In the genomic region with DNA sequence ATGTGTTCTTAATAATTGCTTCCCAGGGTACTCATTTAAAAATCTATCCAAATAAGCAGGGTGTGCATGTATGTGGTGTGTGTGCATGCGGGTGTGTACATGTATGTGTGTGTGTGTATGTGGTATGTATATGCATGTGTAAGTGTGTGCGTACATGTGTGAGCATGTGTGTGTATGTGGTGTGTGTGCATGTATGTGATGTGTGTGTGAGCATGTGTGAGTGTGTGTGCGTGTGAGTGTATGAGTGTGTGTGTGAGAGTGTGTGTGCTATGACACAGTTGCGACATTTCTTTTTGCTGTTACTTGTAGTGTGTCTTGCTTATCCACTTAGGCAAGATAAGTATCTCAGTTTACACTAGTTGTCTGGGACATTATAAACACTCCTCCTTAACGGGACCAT, we compare ENCODE assay signal across 13 mouse cellular contexts.
DNase-seq lines count a peak whose midpoint lies in the region; ATAC-seq and TF ChIP-seq lines count a peak whose summit lies in the region.
"Had no signal": no experiment of that assay in that cellular context is flagged by ENCODE, and none has a peak within 500 bp of the region (broad histone marks: within the 10 kb centered on the region; RNA-seq: fewer than 3 reads in every experiment).

No protein-coding gene starts in this region.

- DNase-seq in heart, postnatal 36 days: no peak
- DNase-seq in lung, postnatal 0 days (ENCODE audit: low spot score): peak; percentile 43
- DNase-seq in lung, adult 18-20 months: no peak
- no peak for DNase-seq in frontal cortex, postnatal 10 days (ENCODE audit: low spot score in 2 of 2)
- no peak for DNase-seq in layer of hippocampus, postnatal 25 days (ENCODE audit: extremely low spot score in 1 of 2, low spot score in 1 of 2)
- DNase-seq: cerebellum, adult 11 months; thymus, adult 2 months had no signal

- H3K9me3 ChIP-seq in heart, embryonic 14.5 days (ENCODE audit: control insufficient read depth, low read length): no peaks in the 10 kb centered on the region
- no peaks in the 10 kb centered on the region for H3K9me3 ChIP-seq in lung, postnatal 0 days (ENCODE audit: low read length)
- H3K9me3 ChIP-seq in intestine, embryonic 15.5 days: no peaks in the 10 kb centered on the region
- H3K9me3 ChIP-seq: hindbrain, embryonic 15.5 days had no signal

- no peak for TF ChIP-seq CTCF in lung, postnatal 0 days (IDR thresholded peaks at IDR 0.05)

- no peak overlapping the region for H3K4me2 ChIP-seq in heart, embryonic 14.5 days (ENCODE audit: low read length)
- no peak overlapping the region for H3K4me2 ChIP-seq in lung, postnatal 0 days (replicated peaks; ENCODE audit: low read depth, low read length)
- no peak overlapping the region for H3K4me2 ChIP-seq in intestine, embryonic 15.5 days (replicated peaks)
- H3K4me2 ChIP-seq: hindbrain, embryonic 15.5 days had no signal

- H3K4me3 ChIP-seq in heart, embryonic 14.5 days (ENCODE audit: control insufficient read depth in 1 of 2, insufficient read depth in 1 of 2, low read depth in 1 of 2, low read length in 2 of 2): no peak overlapping the region
- H3K4me3 ChIP-seq in lung, postnatal 0 days (ENCODE audit: low read depth, low read length): no peak overlapping the region
- H3K4me3 ChIP-seq in intestine, embryonic 15.5 days (replicated peaks): no peak overlapping the region
- H3K4me3 ChIP-seq: hindbrain, embryonic 15.5 days; left cerebral cortex, adult 2 months had no signal

- H3K36me3 ChIP-seq in heart, embryonic 14.5 days (ENCODE audit: control insufficient read depth, insufficient read depth, low read length): peaks cover 35% of the 10 kb centered on the region
- H3K36me3 ChIP-seq in lung, postnatal 0 days (ENCODE audit: insufficient read depth, low read length): peaks cover 6% of the 10 kb centered on the region; the same call in 1 of the 2 replicates
- H3K36me3 ChIP-seq in intestine, embryonic 15.5 days: 0 out of 2 replicates have a peak, but pooled peaks cover 8% of the 10 kb centered on the region

- H3K27ac ChIP-seq in heart, embryonic 14.5 days (replicated peaks in 1 of 2; ENCODE audit: control insufficient read depth in 1 of 2, insufficient read depth in 1 of 2, low read depth in 2 of 2, low read length in 2 of 2): peak overlapping the region; percentile 24 to 46
- H3K27ac ChIP-seq in lung, postnatal 0 days (ENCODE audit: low read length): peak overlapping the region; percentile 80
- peak overlapping the region; percentile 66 for H3K27ac ChIP-seq in intestine, embryonic 15.5 days
- H3K27ac ChIP-seq: hindbrain, embryonic 15.5 days; left cerebral cortex, adult 2 months had no signal

- WGBS in heart, embryonic 14.5 days: 68% methylated on average over 5 of the region's 5 CpGs
- 56% methylated on average over 5 of the region's 5 CpGs for WGBS in lung, postnatal 0 days
- WGBS in intestine, embryonic 15.5 days: 62% methylated on average over 5 of the region's 5 CpGs

- peaks cover 9 to 12% of the 10 kb centered on the region in 2 experiments for H3K4me1 ChIP-seq in heart, embryonic 14.5 days (ENCODE audit: control insufficient read depth in 2 of 2, insufficient read depth in 2 of 2, low read length in 2 of 2)
- peaks cover 3% of the 10 kb centered on the region; the same call in 1 of the 2 replicates for H3K4me1 ChIP-seq in lung, postnatal 0 days (ENCODE audit: insufficient read depth, low read depth, low read length)
- no peaks in the 10 kb centered on the region for H3K4me1 ChIP-seq in intestine, embryonic 15.5 days (replicated peaks)
- H3K4me1 ChIP-seq: hindbrain, embryonic 15.5 days had no signal

- no peaks in the 10 kb centered on the region for H3K27me3 ChIP-seq in heart, embryonic 14.5 days (ENCODE audit: control insufficient read depth, insufficient read depth, low read length)
- H3K27me3 ChIP-seq in lung, postnatal 0 days (replicated peaks; ENCODE audit: insufficient read depth, low read length): no peaks in the 10 kb centered on the region
- H3K27me3 ChIP-seq in intestine, embryonic 15.5 days (replicated peaks): no peaks in the 10 kb centered on the region
- H3K27me3 ChIP-seq: CH12.LX; hindbrain, embryonic 15.5 days had no signal

- H3K9ac ChIP-seq in heart, embryonic 14.5 days (ENCODE audit: low read length): no peak overlapping the region
- H3K9ac ChIP-seq in lung, postnatal 0 days (replicated peaks; ENCODE audit: low read depth): no peak overlapping the region
- no peak overlapping the region for H3K9ac ChIP-seq in intestine, embryonic 15.5 days
- H3K9ac ChIP-seq: hindbrain, embryonic 15.5 days had no signal

- intact Hi-C loops in heart, postnatal 36 days (cut with DNase I): no loop called here

- no peak for TF ChIP-seq EP300 in lung, postnatal 0 days (IDR thresholded peaks at IDR 0.05)

- ATAC-seq in heart, embryonic 14.5 days (ENCODE audit: insufficient number of reproducible peaks, insufficient read depth, low FRiP score, low read depth): peak; percentile 35; the same call in 1 of the 2 replicates
- ATAC-seq in lung, postnatal 0 days: peak; percentile 48
- ATAC-seq in intestine, embryonic 15.5 days: peak; percentile 17; the same call in 1 of the 2 replicates
- ATAC-seq: midbrain, embryonic 16.5 days had no signal
